Mouse (Mus musculus) spleen, adult 2 months (tissue): Measurements from ENCODE around the gene Fam205c. TPM values are rescaled to one million over a fixed set of nuclear protein-coding genes. Genes with fewer than 3 reads are reported as not detected.

Source experiments
- DNase-seq, 2 experiments: peaks; one replicate each; pipeline versions ENCODE4 v3.0.0 to v3.0.0-alpha.2; 2012 to 2021; ENCODE audit warnings: low spot score in 2 of 2, low read depth in 1 of 2
- H3K27ac ChIP-seq: fragments of 200-500 bp; 2 replicates; pipeline ENCODE4 v1.5.1; 2012; ENCODE audit warnings: low read length, inconsistent platforms; ENCODE audit not compliant: insufficient read depth
- H3K27me3 ChIP-seq: fragments of 200-500 bp; 2 replicates; pipeline ENCODE4 v1.6.1; 2012; ENCODE audit warnings: mild to moderate bottlenecking, moderate library complexity, low read length, inconsistent platforms; ENCODE audit not compliant: control insufficient read depth, insufficient read depth
- H3K36me3 ChIP-seq: fragments of 200-500 bp; 2 replicates; pipeline ENCODE4 v1.6.1; 2012; ENCODE audit warnings: mild to moderate bottlenecking, low read length, inconsistent platforms; ENCODE audit not compliant: control insufficient read depth, insufficient read depth
- H3K4me1 ChIP-seq: fragments of 200-500 bp; 2 replicates; pipeline ENCODE4 v1.6.1; 2011; ENCODE audit warnings: inconsistent platforms; ENCODE audit not compliant: control insufficient read depth, insufficient read depth, insufficient read length
- H3K4me3 ChIP-seq: fragments of 200-500 bp; 2 replicates; pipeline ENCODE4 v1.5.1; 2011; ENCODE audit warnings: mild to moderate bottlenecking, inconsistent platforms; ENCODE audit not compliant: insufficient read depth, insufficient read length; ENCODE audit errors: extremely low read depth
- CTCF ChIP-seq: fragments of 200-500 bp; IDR thresholded peaks from 2 replicates; pipeline ENCODE4 v1.5.1; 2011; ENCODE audit warnings: mild to moderate bottlenecking, inconsistent platforms; ENCODE audit not compliant: insufficient read depth, insufficient read length, insufficient replicate concordance; ENCODE audit errors: extremely low read depth
- POLR2A ChIP-seq: fragments of 200-500 bp; IDR thresholded peaks from 2 replicates; pipeline ENCODE4 v1.6.1; 2011; ENCODE audit warnings: low read depth, low read length, inconsistent platforms
- WGBS: fragments of 180-500 bp; shearing (Covaris S2); methylation state at CpG from one replicate; pipeline ENCODE4 v1.1.7; 2018; 5-methylcytosine and 5-hydroxymethylcytosine counted together
- polyA plus RNA-seq: library from polyadenylated mRNA; depleted of rRNA; stranded (reverse); fragments of >200 nt; gene quantifications from 2 replicates; pipeline ENCODE4 v1.2.3, GENCODE M21; 2012; rRNA removed

Fam205c gene
- not detected in 2 replicates for polyA plus RNA-seq

DNA sequence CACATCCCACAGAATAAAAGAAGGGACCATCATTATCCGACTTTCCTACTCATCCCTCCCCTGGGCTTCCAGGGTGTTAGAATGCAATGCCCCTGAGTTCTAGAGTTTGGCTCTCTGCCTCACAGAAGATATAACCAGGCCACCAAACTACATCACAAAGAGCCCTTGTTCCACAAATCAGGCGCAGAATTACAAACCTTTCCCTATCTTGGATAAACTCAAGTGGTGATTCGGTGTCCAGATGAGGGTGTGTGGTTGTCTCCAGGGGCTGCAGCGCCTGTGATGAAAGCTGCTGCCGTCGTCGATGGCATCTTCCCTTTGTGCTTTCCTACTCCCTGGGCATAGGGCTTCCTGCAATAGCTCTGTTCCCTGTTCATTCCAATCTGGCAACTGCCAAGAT, at the start of gene Fam205c:
TSS of gene Fam205c (minus strand) at position 101 of the 400 bp plus-strand sequence.
- no peaks in the 10 kb centered on the region for H3K4me1 ChIP-seq
- H3K36me3 ChIP-seq, result no peaks in the 10 kb centered on the region
- 91% methylated on average over 7 of the region's 7 CpGs for WGBS
- H3K4me3 ChIP-seq, result no peak within 1 kb of the TSS
- TF ChIP-seq CTCF (no peak), POLR2A (no peak)
- DNase-seq, result no peak
- H3K27ac ChIP-seq, result no peak within 1 kb of the TSS
- no peaks in the 10 kb centered on the region for H3K27me3 ChIP-seq

DNA sequence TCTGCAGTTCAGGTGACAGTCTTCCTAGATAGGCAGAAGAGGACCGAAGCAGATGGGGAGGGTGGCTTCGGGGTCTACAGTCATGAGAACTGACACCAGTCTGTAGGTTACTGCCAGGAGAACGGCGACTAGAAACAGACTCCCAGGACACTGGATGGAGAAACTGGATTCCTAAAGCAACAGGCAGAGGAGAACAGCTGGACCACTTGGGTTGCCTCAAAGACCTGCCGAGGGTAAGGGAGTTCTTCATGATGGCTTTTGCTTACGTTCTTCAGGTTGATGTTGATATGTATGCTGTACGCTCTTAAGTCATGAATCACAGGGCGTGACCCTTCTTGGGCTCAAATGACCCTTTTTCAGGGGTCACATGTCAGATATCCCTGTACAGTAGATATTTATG, 48.4 kb upstream of the Fam205c start:
- no peak overlapping the region for H3K4me3 ChIP-seq
- no peaks in the 10 kb centered on the region for H3K4me1 ChIP-seq
- WGBS, result 85% methylated on average over 8 of the region's 8 CpGs
- DNase-seq, result no peak
- H3K27ac ChIP-seq, result no peak overlapping the region
- H3K36me3 ChIP-seq, result no peaks in the 10 kb centered on the region
- TF ChIP-seq POLR2A, result no peak
- H3K27me3 ChIP-seq, result no peaks in the 10 kb centered on the region; the same call in 1 of the 2 replicates

DNA sequence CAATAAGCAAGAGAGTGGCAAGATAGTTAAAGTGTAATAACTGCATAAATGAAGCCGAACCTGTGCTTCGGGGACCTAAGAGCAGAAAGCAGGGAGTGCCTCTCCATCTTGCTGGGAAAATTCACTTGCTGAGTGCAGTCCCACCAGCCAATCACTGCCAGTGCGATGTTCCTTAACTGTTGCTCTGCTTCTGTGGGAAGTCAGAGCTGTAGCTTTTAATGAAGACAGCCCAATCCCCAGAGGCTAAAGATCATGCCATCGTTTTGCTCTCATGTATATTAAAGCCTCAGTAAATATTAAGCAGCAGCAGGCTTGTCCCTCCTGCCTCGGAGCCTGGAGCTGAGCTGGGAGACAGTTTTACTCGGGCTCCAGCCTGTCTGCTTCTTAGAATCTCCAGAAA, 48.0 kb upstream of the Fam205c start:
- Histone ChIP-seq H3K27me3 (peaks cover 3% of the 10 kb centered on the region), H3K27ac (no peak overlapping the region), H3K36me3 (no peaks in the 10 kb centered on the region), H3K4me1 (no peaks in the 10 kb centered on the region), H3K4me3 (no peak overlapping the region)
- no peak for DNase-seq
- 76% methylated on average over 6 of the region's 6 CpGs for WGBS
- TF ChIP-seq POLR2A (no peak), CTCF (no peak)

DNA sequence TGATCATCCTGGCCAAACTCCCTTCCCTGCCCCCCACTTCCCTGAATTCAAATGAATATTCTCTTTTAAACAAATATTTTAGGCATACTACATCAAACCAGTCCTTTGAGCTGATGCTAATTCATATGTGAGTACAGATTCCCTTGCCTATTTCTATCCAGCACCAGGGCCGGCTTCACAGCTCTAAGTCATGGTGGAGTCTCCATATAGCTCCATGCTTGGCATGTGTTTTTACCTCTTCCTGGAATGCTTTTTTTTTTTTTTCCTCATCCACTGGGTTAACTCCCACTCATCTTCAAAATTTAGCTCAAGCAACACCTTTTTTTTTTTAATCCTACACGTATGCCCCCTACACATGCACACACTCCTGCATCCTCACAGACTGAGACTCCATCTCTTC, 47.5 kb upstream of the Fam205c start:
- no peaks in the 10 kb centered on the region for H3K4me1 ChIP-seq
- DNase-seq, result no peak
- H3K27me3 ChIP-seq, result peaks cover 6% of the 10 kb centered on the region
- H3K36me3 ChIP-seq, result no peaks in the 10 kb centered on the region
- no peak overlapping the region for H3K4me3 ChIP-seq
- H3K27ac ChIP-seq, result no peak overlapping the region
- TF ChIP-seq POLR2A, result no peak
- TF ChIP-seq CTCF, result no peak
- 90% methylated on average over 2 of the region's 2 CpGs for WGBS

DNA sequence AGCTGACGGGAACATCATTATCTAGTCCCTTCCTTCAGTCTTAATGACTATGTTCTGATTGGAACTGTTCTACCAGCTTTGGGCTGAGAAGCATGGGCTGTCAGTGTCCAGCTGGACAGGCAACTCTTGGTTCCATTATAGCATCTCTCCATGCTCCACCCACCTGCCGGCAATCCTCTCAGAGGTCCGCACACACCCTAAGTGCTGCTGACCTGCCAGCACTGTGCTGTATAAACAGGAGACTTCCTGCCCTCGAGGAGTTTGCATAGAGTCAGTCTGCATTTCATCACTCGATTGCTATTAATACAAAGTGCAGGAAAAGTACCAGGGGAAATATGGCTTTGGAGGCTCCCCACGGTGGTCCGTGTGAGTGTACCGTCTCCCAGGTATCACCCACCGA, 46.7 kb upstream of the Fam205c start:
- H3K27ac ChIP-seq, result no peak overlapping the region
- no peaks in the 10 kb centered on the region for H3K36me3 ChIP-seq
- WGBS, result 72% methylated on average over 9 of the region's 9 CpGs
- no peak for TF ChIP-seq CTCF
- TF ChIP-seq POLR2A, result no peak
- H3K27me3 ChIP-seq, result peaks cover 6% of the 10 kb centered on the region
- no peak for DNase-seq
- no peak overlapping the region for H3K4me3 ChIP-seq
- no peaks in the 10 kb centered on the region for H3K4me1 ChIP-seq

DNA sequence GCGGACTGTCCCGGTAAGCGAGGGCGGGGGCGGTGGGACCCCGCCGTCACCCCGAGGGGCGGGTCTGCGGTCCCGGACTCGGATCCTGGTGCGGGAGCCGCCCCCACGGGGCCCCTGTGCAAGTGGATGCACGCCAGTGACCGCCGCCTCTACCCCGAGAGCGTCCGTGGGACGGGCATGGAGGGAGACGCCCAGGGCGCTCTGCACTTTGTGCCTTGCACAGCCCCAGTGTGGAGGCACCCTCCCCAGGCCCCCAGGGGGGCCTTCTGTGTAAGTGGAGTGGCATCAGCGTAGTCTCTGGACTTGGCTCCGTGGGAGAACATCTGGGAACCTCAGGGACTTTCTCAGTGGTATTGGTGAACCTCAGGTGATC, 43.4 kb upstream of the Fam205c start:
- no peak for TF ChIP-seq CTCF
- TF ChIP-seq POLR2A, result no peak
- H3K27ac ChIP-seq, result no peak overlapping the region
- no peak for DNase-seq
- WGBS, result 3% methylated on average over 26 of the region's 26 CpGs
- H3K27me3 ChIP-seq, result peaks cover 6% of the 10 kb centered on the region
- H3K4me1 ChIP-seq, result no peaks in the 10 kb centered on the region
- H3K4me3 ChIP-seq, result no peak overlapping the region
- no peaks in the 10 kb centered on the region for H3K36me3 ChIP-seq

DNA sequence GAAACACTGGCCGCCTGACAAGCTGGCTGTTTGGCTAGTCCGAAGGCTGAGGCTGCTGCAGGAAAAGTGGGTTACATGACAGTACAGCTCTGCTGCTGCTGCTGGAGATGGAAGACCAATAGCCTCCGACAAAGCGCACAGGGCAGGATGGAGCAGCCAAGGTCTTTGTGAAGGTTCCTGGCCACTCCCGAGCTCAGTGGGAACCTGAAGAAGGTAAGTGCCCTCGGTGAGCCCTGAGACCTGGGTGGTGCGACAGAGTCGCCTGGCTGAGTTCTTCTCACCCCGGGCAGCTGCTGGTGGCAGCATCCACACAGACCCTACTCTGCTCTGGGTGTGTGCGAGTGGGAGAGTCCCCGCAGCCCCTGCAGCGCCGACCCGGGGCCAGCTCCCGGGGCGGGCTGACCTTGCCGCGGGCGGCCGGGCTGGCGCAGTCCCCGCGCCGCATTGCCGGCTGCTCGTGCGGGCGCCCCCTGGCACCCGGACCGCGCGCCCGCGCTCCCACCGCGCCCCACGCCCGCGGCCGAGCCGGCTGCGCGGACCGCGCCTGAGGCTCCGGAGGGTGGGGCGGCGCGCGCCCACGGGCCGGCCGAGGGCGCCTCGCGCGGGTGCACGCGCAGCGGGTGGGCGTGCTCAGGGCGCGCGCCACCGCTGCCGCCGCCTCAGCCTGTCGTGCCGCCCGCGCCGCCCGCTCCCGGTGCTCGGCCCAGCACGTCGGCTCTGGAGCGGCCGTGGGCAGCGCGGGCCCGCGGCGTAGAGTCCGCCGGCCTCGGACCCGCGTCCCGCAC, 42.8 kb upstream of the Fam205c start, which contains the start of gene Phf24:
TSS of gene Phf24 (plus strand) at position 44 of the 785 bp plus-strand sequence.
- H3K4me3 ChIP-seq, result no peak within 1 kb of the TSS
- WGBS, result 9% methylated on average over 88 of the region's 90 CpGs

More for the DNA sequence above, 42.8 kb upstream of the Fam205c start, which contains the start of gene Phf24:
- Histone ChIP-seq H3K4me1 (no peaks in the 10 kb centered on the region), H3K27ac (no peak within 1 kb of the TSS), H3K27me3 (peaks cover 6% of the 10 kb centered on the region), H3K36me3 (no peaks in the 10 kb centered on the region)
- no peak for DNase-seq
- TF ChIP-seq CTCF (no peak), POLR2A (no peak)
